Mouse (Mus musculus) NIH3T3 (cell line): ENCODE results near the gene Cntnap5a.
A peak's percentile ranks its signal among the peaks of the same experiment; 100 is the strongest.
"Not testable (repeated sequence)": the region's sequence is repeated elsewhere in the genome, so short reads cannot be mapped to it uniquely, and the experiment has no call there.

Source experiments
- DNase-seq: peaks from one replicate; pipeline ENCODE4 v3.0.0-alpha.2; 2012; ENCODE audit warnings: low read depth

Gene Cntnap5a

GRCm38 (mm10) chr1:116044083-116044482 is 359.5 kb downstream of the Cntnap5a start:
- DNase-seq, result no peak

GRCm38 (mm10) chr1:116107010-116107723 is 422.6 kb downstream of the Cntnap5a start:
- DNase-seq, result no peak

- no peak for DNase-seq
These were observed 423.1 kb downstream of the Cntnap5a start for GRCm38 (mm10) chr1:116107724-116108058.

DNA sequence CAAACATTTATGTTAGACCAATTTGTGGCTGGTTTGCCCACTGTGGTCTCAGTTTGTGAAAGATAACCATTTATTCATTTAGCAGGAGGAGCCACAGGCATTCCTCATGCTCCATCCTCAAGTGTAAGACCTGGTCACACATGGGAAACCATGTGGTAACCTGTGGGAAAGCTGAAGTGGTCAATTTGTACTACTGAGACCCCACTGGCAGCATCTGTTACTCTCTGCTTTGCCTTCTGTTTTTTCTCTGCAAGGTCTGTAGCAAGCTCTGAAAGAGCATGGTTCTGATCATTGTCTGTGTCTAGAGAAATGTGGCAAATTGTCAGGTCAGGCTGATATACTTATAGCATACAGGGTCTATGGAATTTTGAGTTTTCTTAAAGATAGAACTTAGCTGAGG is 423.8 kb downstream of the Cntnap5a start:
- no peak for DNase-seq

GRCm38 (mm10) chr1:116125767-116126166 is 441.2 kb downstream of the Cntnap5a start:
- no peak for DNase-seq

DNA sequence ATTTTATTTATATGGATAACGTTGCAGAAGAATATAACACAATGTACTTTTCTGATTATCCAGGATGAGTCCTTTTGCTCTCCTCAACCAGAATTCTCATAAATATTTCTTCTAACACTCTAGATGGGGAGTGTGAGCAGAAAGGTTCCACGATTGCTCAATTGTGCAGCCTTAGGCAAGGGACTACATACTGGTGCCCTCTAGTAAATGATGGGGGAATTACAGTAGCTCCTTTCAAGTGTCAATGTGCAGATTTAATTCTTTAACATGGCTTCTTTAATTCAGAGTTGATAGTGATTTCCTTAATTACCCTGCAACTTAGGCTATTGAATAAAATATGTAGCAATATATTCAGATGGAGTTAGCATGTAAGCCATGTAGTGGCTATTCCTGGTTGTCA is 442.5 kb downstream of the Cntnap5a start:
- DNase-seq, result no peak

DNA sequence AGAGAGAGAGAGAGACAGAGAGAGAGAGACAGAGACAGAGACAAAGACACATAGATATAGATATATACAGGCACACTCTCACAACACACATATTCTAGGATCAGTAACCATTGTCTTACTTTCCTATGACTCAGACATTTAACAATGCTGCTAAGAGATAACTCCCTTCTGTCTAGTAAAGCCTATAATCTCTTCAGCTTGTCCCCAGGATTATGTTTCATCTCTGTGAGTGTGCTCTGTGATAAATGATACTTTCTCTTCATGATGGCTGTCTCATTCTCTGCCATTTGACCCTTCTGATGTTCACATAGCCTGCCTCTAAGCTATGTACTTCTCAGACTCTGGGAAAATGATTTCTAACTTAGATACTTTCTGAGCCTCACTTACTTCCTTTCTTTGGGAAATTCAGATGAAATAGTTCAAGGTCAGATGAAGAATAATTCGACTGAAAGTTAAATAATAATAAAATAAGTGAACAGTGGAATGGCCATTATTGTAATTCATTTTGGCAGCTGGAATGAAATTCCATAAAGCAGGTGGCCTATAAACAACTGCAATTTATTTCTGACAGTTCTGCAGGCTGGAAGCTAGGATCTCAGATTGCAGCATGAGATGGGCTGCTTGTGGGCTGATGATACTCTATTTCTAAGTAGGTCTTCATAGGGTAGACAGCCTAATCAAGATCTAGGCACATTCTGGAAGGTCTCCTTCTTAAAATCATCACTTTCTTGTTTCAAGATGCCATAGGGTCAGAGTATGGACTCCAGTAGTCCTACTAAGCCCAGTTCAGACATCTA is 444.1 kb downstream of the Cntnap5a start:
- no peak for DNase-seq

DNA sequence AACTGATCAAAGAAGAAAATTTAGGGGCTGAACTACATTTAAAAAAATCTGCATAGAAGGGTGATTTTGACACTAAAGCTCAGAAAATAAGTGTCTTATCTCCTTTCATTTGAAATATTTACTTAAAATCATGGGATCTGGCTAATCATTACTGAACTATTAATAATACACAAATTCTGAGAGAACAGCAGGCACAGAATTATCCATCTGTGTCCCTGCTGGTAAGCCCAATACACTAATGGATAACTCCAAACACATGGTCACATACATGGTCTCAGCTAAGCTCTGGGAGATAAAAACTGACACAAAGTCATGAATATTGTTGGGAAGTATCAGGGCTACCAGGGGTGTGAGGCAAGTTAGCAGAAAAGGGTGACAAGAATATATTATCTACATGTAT is 447.9 kb downstream of the Cntnap5a start:
- DNase-seq, result no peak

DNA sequence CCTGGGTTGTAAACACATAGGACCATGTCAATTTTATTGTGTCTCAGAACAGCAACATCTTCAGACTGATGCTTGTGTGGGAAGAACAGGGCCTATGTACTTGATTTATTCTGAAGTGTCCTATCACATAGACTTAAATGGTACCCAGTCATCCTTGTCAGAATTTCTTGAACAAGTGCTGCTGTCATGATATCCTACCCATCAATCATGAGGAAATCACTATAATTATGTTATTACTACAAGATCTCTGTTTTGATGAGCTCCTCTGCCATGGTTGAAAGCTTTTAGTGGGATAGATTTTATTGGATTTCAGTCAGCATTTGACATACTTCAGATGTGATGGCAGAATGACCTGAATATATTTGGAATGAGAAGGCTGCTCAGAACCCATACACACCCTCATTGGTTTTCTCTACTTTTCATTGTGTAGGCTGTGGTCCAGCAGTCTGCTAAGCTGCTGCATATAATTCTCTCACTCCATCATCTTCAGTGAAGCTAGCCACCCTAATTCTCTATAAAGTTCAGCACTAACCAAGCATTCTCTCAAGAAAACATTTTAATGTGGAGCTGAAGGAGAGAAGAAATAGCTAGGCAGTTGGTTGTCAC is 465.3 kb downstream of the Cntnap5a start:
- no peak for DNase-seq

- DNase-seq, result no peak
These were observed 499.9 kb downstream of the Cntnap5a start for GRCm38 (mm10) chr1:116184471-116184870.

- DNase-seq, result not testable (repeated sequence)
These were observed 503.6 kb downstream of the Cntnap5a start for GRCm38 (mm10) chr1:116188142-116188541.

DNA sequence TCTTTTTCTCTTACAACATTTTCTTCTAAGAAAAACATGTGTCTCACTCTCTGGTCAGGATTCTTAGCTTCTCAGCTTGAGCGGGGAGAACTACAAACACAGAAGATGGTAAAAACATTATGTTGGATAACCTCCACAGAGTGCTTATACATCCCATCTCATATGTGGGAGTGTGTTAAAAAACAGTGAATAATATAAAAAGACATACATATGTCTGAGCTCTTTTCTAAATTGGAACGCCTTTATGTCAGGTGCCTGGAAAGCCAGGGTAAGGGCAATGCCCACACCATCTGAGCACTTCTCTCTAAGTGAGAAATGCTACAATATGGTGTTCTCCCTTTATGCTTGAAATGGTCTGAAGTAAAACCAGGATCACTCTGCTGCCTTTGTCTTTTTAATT is 507.7 kb downstream of the Cntnap5a start:
- no peak for DNase-seq

DNA sequence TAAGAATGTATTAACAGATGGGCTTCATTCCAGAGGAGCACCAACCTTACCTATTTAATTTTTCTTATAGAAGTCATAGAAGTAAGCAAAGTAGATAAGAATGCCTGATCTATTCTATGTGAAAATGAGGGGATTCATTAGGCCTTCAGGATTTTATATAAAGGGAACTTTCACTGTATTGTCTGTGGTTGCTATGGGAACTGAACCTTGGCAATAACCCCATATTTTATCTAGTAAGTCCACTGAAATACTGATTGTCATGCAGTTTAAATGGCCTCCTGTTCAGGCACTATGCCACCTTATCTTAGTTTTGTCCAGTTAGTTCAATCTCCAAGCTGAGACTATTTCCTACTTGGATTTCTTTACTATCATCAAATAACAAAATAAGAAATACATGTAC is 532.3 kb downstream of the Cntnap5a start:
- DNase-seq, result no peak

- DNase-seq, result no peak
These were observed 556.0 kb downstream of the Cntnap5a start for GRCm38 (mm10) chr1:116240538-116240937.

- DNase-seq, result no peak
These were observed 559.3 kb downstream of the Cntnap5a start for GRCm38 (mm10) chr1:116243856-116244255.

DNA sequence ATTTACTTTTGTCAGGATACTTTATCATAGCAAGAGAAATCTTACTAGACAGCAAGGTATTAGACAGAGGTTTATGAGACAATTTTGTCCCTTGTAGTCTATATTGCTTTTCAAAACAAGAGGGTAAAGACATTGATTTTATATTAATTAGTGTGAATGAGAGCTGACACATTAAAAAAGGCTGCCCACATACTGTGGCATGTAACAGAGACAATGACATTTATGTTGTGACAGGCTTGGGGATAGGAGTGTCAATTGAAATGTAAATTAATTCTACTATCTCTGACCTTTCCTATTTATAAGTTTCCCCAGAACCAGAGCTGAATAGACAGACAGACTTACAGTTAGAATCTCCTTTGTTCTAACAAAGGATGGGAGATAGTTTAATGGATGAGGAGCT is 596.6 kb downstream of the Cntnap5a start:
- DNase-seq, result no peak

- DNase-seq, result no peak
These were observed 599.4 kb downstream of the Cntnap5a start for GRCm38 (mm10) chr1:116283968-116284367.

- DNase-seq, result peak; percentile 2
These were observed 622.0 kb downstream of the Cntnap5a start for GRCm38 (mm10) chr1:116306555-116306954.

- DNase-seq, result no peak
These were observed 627.0 kb downstream of the Cntnap5a start for GRCm38 (mm10) chr1:116311512-116311911.

DNA sequence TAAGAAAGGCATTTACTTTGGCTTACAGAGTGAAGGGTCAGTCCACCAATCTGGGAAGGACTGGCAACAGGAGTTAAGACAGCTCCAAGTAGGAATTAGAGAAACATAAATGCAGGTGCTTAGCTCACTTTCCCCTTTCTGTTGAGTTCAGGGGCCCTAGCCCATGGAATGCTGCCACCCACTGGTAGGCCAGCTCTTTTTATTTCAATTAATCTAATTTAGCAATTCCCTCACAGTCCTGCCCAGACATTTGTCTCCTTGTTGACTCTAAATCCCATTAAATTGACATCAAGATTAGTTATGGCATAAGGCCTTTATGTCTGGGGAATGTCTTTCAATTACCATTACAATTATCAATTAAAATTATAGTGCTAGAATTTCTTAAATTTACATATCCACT is 628.7 kb downstream of the Cntnap5a start:
- no peak for DNase-seq

DNA sequence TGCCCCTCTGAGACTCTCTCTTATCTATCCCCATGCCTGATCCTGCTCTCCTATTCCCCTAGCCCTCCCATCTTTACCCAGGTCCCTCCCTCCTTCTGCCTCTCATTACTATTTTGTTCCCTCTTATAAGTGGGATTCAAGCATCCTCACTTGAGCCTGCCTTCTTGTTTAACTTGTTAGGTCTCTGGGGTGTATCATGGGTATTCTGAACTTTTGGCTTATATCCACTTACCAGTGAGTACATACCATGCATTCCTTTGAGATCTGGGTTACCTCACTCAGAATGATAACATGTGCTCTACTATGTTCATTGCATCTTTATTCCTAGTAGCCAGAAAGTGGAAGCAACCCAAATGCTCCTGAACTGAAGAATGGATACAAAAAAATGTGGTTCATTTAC is 639.9 kb downstream of the Cntnap5a start:
- no peak for DNase-seq

DNA sequence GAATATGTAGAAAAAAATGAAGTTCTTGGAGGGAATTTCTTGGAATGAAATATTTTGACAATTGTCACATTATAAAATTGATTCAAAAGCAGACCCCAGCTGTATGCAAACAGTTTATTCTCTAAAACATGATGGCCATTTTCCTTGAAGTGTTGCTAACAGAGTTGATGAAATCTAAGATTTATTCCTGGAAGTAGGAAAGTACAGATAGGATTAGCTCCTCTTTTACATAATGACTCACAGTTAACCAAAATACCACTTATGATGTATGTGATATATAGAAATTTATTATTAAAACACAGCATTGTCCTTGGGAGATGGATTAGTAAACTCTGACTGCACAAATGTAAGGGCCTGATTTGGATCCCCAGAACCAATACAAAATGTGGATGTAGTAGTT is 669.1 kb downstream of the Cntnap5a start:
- no peak for DNase-seq

DNA sequence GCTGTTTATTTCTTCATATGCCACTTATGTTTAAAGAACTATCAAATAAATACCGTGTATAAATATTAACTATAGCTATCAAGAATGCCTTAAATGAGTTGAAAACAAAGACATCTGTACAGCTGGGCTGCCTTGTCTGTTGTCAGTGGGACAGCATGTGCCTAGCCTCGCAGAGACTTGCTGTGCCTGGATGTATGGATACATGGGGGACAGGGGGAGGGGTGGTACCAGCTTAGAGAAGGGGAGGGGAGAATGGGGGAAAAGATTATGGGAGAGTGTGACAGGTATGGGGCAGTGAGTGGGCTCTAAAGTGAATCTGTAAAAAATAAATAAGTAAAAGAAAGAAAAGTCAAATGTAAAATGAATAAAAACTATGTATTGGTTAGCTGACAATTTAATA is 681.0 kb downstream of the Cntnap5a start:
- DNase-seq, result no peak
